Mouse (Mus musculus): ENCODE measurements around the gene Pcbp4.

GRCm38 (mm10) chr9:106450661-106451060 is 2.4 kb upstream of the Pcbp4 start:
- TF ChIP-seq POLR2A (IDR thresholded peaks at IDR 0.05; ENCODE audit: low read depth, low read length) = no peak
- no peak for TF ChIP-seq CTCF (IDR thresholded peaks at IDR 0.05; ENCODE audit: extremely low read depth, insufficient read length, insufficient replicate concordance, low read depth, low read length)
